Comparison of ENCODE assay signal across 19 mouse cellular contexts in the genomic region with DNA sequence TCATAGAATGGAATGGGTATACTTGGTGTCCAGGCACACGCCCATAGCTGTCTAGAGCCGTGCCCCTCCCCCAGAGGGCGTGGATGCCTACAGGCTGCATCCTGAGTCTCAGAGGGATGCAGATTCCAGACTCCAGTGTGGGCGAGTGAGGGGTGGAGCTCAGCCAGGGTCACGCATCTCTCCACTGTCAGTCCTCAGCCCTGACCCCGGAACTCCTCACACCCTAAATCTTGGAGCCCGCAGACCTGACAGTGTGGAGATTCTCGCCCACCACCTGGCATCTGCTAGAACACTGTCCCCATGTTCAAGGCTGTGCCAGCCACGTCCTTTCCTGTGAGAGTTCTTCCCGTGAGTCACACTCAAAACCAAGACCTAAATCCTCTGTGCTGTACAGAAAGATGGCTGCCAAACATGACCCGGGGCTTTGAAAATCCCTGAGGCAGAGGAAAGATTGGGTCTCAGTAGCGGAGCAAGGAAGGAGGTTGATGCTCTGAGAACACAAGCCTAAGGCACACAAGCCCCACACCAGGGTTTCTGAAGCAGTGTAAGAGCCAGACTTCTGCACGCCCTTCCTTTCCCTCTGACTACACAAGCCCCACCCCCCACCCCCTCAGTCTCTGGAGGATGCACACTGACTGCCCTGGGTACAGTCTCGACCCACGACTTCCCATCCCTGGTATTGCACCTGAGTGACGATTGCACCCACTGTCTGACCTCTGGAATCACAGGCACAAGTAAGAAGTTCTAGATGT. TPM values are rescaled to one million over a fixed set of nuclear protein-coding genes. Genes with fewer than 3 reads are reported as not detected.
A peak's percentile ranks its signal among the peaks of the same experiment; 100 is the strongest.
DNase-seq lines count a peak whose midpoint lies in the region; ATAC-seq and TF ChIP-seq lines count a peak whose summit lies in the region.
"Had no signal": no experiment of that assay in that cellular context is flagged by ENCODE, and none has a peak within 500 bp of the region (broad histone marks: within the 10 kb centered on the region; RNA-seq: fewer than 3 reads in every experiment).

No protein-coding gene starts in this region.

- TF ChIP-seq POLR2A in myocyte (IDR thresholded peaks at IDR 0.05; ENCODE audit: insufficient read length, low read depth) = no peak

- no peak overlapping the region for H3K27ac ChIP-seq in forebrain, embryonic 12.5 days
- H3K27ac ChIP-seq in forebrain, embryonic 11.5 days (ENCODE audit: low read depth, low read length) = no peak overlapping the region
- no peak overlapping the region for H3K27ac ChIP-seq in forebrain, embryonic 15.5 days (replicated peaks)
- H3K27ac ChIP-seq: embryonic facial prominence, embryonic 15.5 days; gastrocnemius, adult 2 months; liver, embryonic 15.5 days had no signal

- no peak overlapping the region for H3ac ChIP-seq in myocyte (ENCODE audit: control insufficient read depth, insufficient read length)

- no peaks in the 10 kb centered on the region for H3K9me3 ChIP-seq in forebrain, embryonic 12.5 days
- no peaks in the 10 kb centered on the region for H3K9me3 ChIP-seq in forebrain, embryonic 11.5 days (ENCODE audit: control insufficient read depth, low read length)
- no peaks in the 10 kb centered on the region for H3K9me3 ChIP-seq in forebrain, embryonic 15.5 days
- H3K9me3 ChIP-seq: embryonic facial prominence, embryonic 15.5 days; liver, embryonic 15.5 days had no signal

- WGBS in forebrain, embryonic 12.5 days = 31% methylated on average over 16 of the region's 16 CpGs
- WGBS in forebrain, embryonic 11.5 days = 32% methylated on average over 16 of the region's 16 CpGs
- 36% methylated on average over 16 of the region's 16 CpGs for WGBS in forebrain, embryonic 15.5 days

- H3K79me2 ChIP-seq in myocyte (ENCODE audit: control insufficient read depth, insufficient read depth) = no peaks in the 10 kb centered on the region

- no peaks in the 10 kb centered on the region for H3K36me3 ChIP-seq in forebrain, embryonic 12.5 days (replicated peaks)
- H3K36me3 ChIP-seq in forebrain, embryonic 11.5 days (ENCODE audit: control insufficient read depth, insufficient read depth, low read length) = no peaks in the 10 kb centered on the region
- no peaks in the 10 kb centered on the region for H3K36me3 ChIP-seq in forebrain, embryonic 15.5 days
- H3K36me3 ChIP-seq in myocyte (ENCODE audit: control insufficient read depth, insufficient read depth) = no peaks in the 10 kb centered on the region
- H3K36me3 ChIP-seq: embryonic facial prominence, embryonic 15.5 days; liver, embryonic 15.5 days had no signal

- DNase-seq in forebrain, embryonic 11.5 days (ENCODE audit: low spot score) = no peak
- peak; percentile 76 for DNase-seq in right cerebral cortex, adult 18-20 months
- DNase-seq in right cerebral cortex, postnatal 14 days = no peak
- DNase-seq in layer of hippocampus, adult 8-10 months (ENCODE audit: low spot score in 2 of 2) = no peak
- no peak for DNase-seq in layer of hippocampus, adult 11-12 months (ENCODE audit: low spot score)
- DNase-seq: adrenal gland, adult 8-10 months; cerebellum, postnatal 25 days; gastrocnemius, adult 2 months; kidney, adult 11 months; kidney, postnatal 36 days; lung, postnatal 4 days had no signal

- no peak for ATAC-seq in forebrain, embryonic 12.5 days (ENCODE audit: low FRiP score)
- no peak for ATAC-seq in forebrain, embryonic 11.5 days (replicated peaks; ENCODE audit: low FRiP score)
- no peak for ATAC-seq in forebrain, embryonic 15.5 days (replicated peaks)

- H3K4me1 ChIP-seq in forebrain, embryonic 12.5 days = peaks cover 43% of the 10 kb centered on the region
- peaks cover 4% of the 10 kb centered on the region; the same call in 1 of the 2 replicates for H3K4me1 ChIP-seq in forebrain, embryonic 11.5 days (replicated peaks; ENCODE audit: control insufficient read depth, insufficient read depth, low read length)
- H3K4me1 ChIP-seq in forebrain, embryonic 15.5 days = peaks cover 31% of the 10 kb centered on the region
- H3K4me1 ChIP-seq: liver, embryonic 15.5 days had no signal

- H3K9ac ChIP-seq in forebrain, embryonic 12.5 days = no peak overlapping the region
- no peak overlapping the region for H3K9ac ChIP-seq in forebrain, embryonic 11.5 days (ENCODE audit: low read length)
- no peak overlapping the region for H3K9ac ChIP-seq in forebrain, embryonic 15.5 days (replicated peaks)
- H3K9ac ChIP-seq: embryonic facial prominence, embryonic 15.5 days; liver, embryonic 15.5 days had no signal

- H3K4me3 ChIP-seq in forebrain, embryonic 12.5 days (replicated peaks) = no peak overlapping the region; the same call in 1 of the 2 replicates
- no peak overlapping the region for H3K4me3 ChIP-seq in forebrain, embryonic 11.5 days (ENCODE audit: low read depth, low read length)
- H3K4me3 ChIP-seq in forebrain, embryonic 15.5 days = no peak overlapping the region
- no peak overlapping the region for H3K4me3 ChIP-seq in myocyte
- H3K4me3 ChIP-seq: embryonic facial prominence, embryonic 15.5 days; gastrocnemius, adult 2 months; liver, embryonic 15.5 days had no signal

- H3K4me2 ChIP-seq in forebrain, embryonic 12.5 days = peak overlapping the region; percentile 28; the same call in 1 of the 2 replicates
- H3K4me2 ChIP-seq in forebrain, embryonic 11.5 days (ENCODE audit: low read depth, low read length, severe bottlenecking) = no peak overlapping the region
- H3K4me2 ChIP-seq in forebrain, embryonic 15.5 days (replicated peaks) = peak overlapping the region; percentile 3; the same call in 1 of the 2 replicates
- peak overlapping the region; percentile 18 for H3K4me2 ChIP-seq in myocyte (ENCODE audit: low read depth)
- H3K4me2 ChIP-seq: embryonic facial prominence, embryonic 15.5 days; liver, embryonic 15.5 days had no signal

- peaks cover 73% of the 10 kb centered on the region for H3K27me3 ChIP-seq in forebrain, embryonic 12.5 days
- H3K27me3 ChIP-seq in forebrain, embryonic 11.5 days (ENCODE audit: control insufficient read depth, insufficient read depth, low read length) = peaks cover 28% of the 10 kb centered on the region
- peaks cover 39% of the 10 kb centered on the region for H3K27me3 ChIP-seq in forebrain, embryonic 15.5 days
- peaks cover 10% of the 10 kb centered on the region for H3K27me3 ChIP-seq in myocyte (ENCODE audit: control insufficient read depth, insufficient read depth, insufficient read length)

TF ChIP-seq in myocyte, 11 proteins besides CTCF, POLR2A, EP300 and RAD21:
- no peak for TF ChIP-seq CEBPB (IDR thresholded peaks at IDR 0.05; ENCODE audit: insufficient read depth, poor library complexity, severe bottlenecking)
- TF ChIP-seq SRF (IDR thresholded peaks at IDR 0.05; ENCODE audit: control insufficient read depth, insufficient read length, low read depth) = no peak
- no peak for TF ChIP-seq USF1 (IDR thresholded peaks at IDR 0.05; ENCODE audit: low read depth)
- TF ChIP-seq TCF12 (IDR thresholded peaks at IDR 0.05; ENCODE audit: insufficient read depth, poor library complexity, severe bottlenecking) = no peak
- TF ChIP-seq MYOG (IDR thresholded peaks at IDR 0.05; ENCODE audit: control insufficient read depth in 1 of 3, insufficient read depth in 1 of 3, insufficient read length in 2 of 3, low read depth in 2 of 3) = no peak
- TF ChIP-seq POLR2AphosphoS2 (IDR thresholded peaks at IDR 0.05; ENCODE audit: insufficient read length, low read depth) = no peak
- TF ChIP-seq TCF3 (IDR thresholded peaks at IDR 0.05; ENCODE audit: insufficient read length, low read depth) = no peak
- TF ChIP-seq REST (IDR thresholded peaks at IDR 0.05; ENCODE audit: insufficient read depth, insufficient read length) = no peak
- TF ChIP-seq E2F4 (IDR thresholded peaks at IDR 0.05; ENCODE audit: insufficient read depth) = no peak
- no peak for TF ChIP-seq MAX (IDR thresholded peaks at IDR 0.05; ENCODE audit: low read depth)
- no peak for TF ChIP-seq MYOD1 (IDR thresholded peaks at IDR 0.05; ENCODE audit: control insufficient read depth in 1 of 3, insufficient read length in 2 of 3, low read depth in 2 of 3)

RNA-seq across cellular contexts. Expression of gene Aym1, which starts 12.3 kb away (rescaled TPM):
- polyA plus RNA-seq in forebrain, embryonic 12.5 days (2016; fragmentation: Nextera tagmentation; extraction: Ambion mirVana) = not detected in 2 replicates
- not detected in 2 replicates for polyA plus RNA-seq in forebrain, embryonic 11.5 days (2014; fragmentation: Nextera tagmentation; extraction: Ambion mirVana)
- not detected in 2 replicates for polyA plus RNA-seq in forebrain, embryonic 15.5 days (2015; fragmentation: Nextera tagmentation; extraction: Ambion mirVana)
- not detected for polyA plus RNA-seq in myocyte (2012; fragmentation: generic; extraction: Trizol)
- total RNA-seq in layer of hippocampus, adult 8-10 months (2022) = not detected
- total RNA-seq: adrenal gland, adult 8-10 months; gastrocnemius, adult 2 months; hematopoietic stem cell, adult 5-6 weeks had no signal
- polyA plus RNA-seq: embryonic facial prominence, embryonic 15.5 days; limb, embryonic 11.5 days; liver, embryonic 15.5 days; thymus, postnatal 0 days had no signal

RNA-seq across cellular contexts. Expression of gene Sgsm1, which starts 34.2 kb away (rescaled TPM):
- polyA plus RNA-seq in forebrain, embryonic 12.5 days (2016; fragmentation: Nextera tagmentation; extraction: Ambion mirVana) = 14.3 and 14.8 TPM in 2 replicates
- polyA plus RNA-seq in forebrain, embryonic 11.5 days (2014; fragmentation: Nextera tagmentation; extraction: Ambion mirVana) = 14.4 and 15.7 TPM in 2 replicates
- 14.7 and 15.7 TPM in 2 replicates for polyA plus RNA-seq in forebrain, embryonic 15.5 days (2015; fragmentation: Nextera tagmentation; extraction: Ambion mirVana)
- 3.6 TPM for polyA plus RNA-seq in myocyte (2012; fragmentation: generic; extraction: Trizol)
- total RNA-seq in layer of hippocampus, adult 8-10 months (2022) = 100 to 1,000 TPM in 1 of 4 experiments, 10 to 100 TPM in 3; 77.8 to 102 (median 87.4) TPM
